Mouse (Mus musculus): ENCODE measurements around the gene Hist1h1d. TPM values are rescaled to one million over a fixed set of nuclear protein-coding genes. Genes with fewer than 3 reads are reported as not detected.
A peak's percentile ranks its signal among the peaks of the same experiment; 100 is the strongest.

Hist1h1d gene
- polyA plus RNA-seq, 1 experiment from 2014 or later = 0.18 TPM

GRCm38 (mm10) chr13:23517603-23518294 is 35.3 kb upstream of the Hist1h1d start:
- Histone ChIP-seq H3K9ac (peak overlapping the region; percentile 41), H3K4me3 (peak overlapping the region; percentile 54)
- WGBS = under 1% methylated on average over 27 of the region's 27 CpGs

GRCm38 (mm10) chr13:23518295-23518603 is 34.8 kb upstream of the Hist1h1d start:
- under 1% methylated on average over 6 of the region's 6 CpGs for WGBS
- no peak for ATAC-seq (replicated peaks; ENCODE audit: insufficient number of reproducible peaks, insufficient read depth, low FRiP score, low read depth)
- Histone ChIP-seq H3K9ac (peak overlapping the region; percentile 32; the same call in 1 of the 2 replicates), H3K27me3 (no peaks in the 10 kb centered on the region), H3K4me2 (peak overlapping the region; percentile 87), H3K9me3 (replicated peaks) (no peaks in the 10 kb centered on the region), H3K36me3 (no peaks in the 10 kb centered on the region), H3K4me1 (replicated peaks) (peaks cover 3% of the 10 kb centered on the region), H3K27ac (peak overlapping the region; percentile 82; the same call in 1 of the 2 replicates), H3K4me3 (peak overlapping the region; percentile 54)

More at GRCm38 (mm10) chr13:23517603-23518294, 35.3 kb upstream of the Hist1h1d start:
- no peaks in the 10 kb centered on the region for H3K9me3 ChIP-seq (replicated peaks)
- peak; percentile 83 for ATAC-seq (replicated peaks; ENCODE audit: insufficient number of reproducible peaks, insufficient read depth, low FRiP score, low read depth)
- H3K36me3 ChIP-seq = no peaks in the 10 kb centered on the region
- H3K4me1 ChIP-seq (replicated peaks) = peaks cover 3% of the 10 kb centered on the region
- H3K4me2 ChIP-seq = peak overlapping the region; percentile 87
- H3K27ac ChIP-seq = peak overlapping the region; percentile 82
- no peaks in the 10 kb centered on the region for H3K27me3 ChIP-seq

- ATAC-seq (replicated peaks; ENCODE audit: insufficient number of reproducible peaks, insufficient read depth, low FRiP score, low read depth) = no peak
- H3K36me3 ChIP-seq = no peaks in the 10 kb centered on the region
- peak overlapping the region; percentile 33 for H3K9ac ChIP-seq
- peak overlapping the region; percentile 74 for H3K27ac ChIP-seq
- peaks cover 3% of the 10 kb centered on the region for H3K4me1 ChIP-seq (replicated peaks)
- H3K4me3 ChIP-seq = peak overlapping the region; percentile 50
- H3K9me3 ChIP-seq (replicated peaks) = no peaks in the 10 kb centered on the region
- peak overlapping the region; percentile 87 for H3K4me2 ChIP-seq
- H3K27me3 ChIP-seq = no peaks in the 10 kb centered on the region
- under 1% methylated on average over 6 of the region's 6 CpGs for WGBS
These were observed 34.2 kb upstream of the Hist1h1d start for GRCm38 (mm10) chr13:23518885-23519284.

GRCm38 (mm10) chr13:23519416-23519815 is 33.6 kb upstream of the Hist1h1d start:
- Histone ChIP-seq H3K36me3 (no peaks in the 10 kb centered on the region), H3K27me3 (no peaks in the 10 kb centered on the region), H3K9me3 (replicated peaks) (no peaks in the 10 kb centered on the region), H3K9ac (peak overlapping the region; percentile 33), H3K4me1 (replicated peaks) (peaks cover 3% of the 10 kb centered on the region), H3K27ac (peak overlapping the region; percentile 74), H3K4me3 (peak overlapping the region; percentile 50), H3K4me2 (peak overlapping the region; percentile 87)
- peak; percentile 45; the same call in 1 of the 2 replicates for ATAC-seq (replicated peaks; ENCODE audit: insufficient number of reproducible peaks, insufficient read depth, low FRiP score, low read depth)
- WGBS = under 1% methylated on average over 10 of the region's 10 CpGs

GRCm38 (mm10) chr13:23521703-23522102 is 31.4 kb upstream of the Hist1h1d start:
- H3K4me1 ChIP-seq (replicated peaks) = peaks cover 8% of the 10 kb centered on the region
- 0 out of 2 replicates have a peak overlapping the region, but pooled peaks have one; percentile 17 for H3K9ac ChIP-seq
- H3K4me3 ChIP-seq = no peak overlapping the region
- H3K27me3 ChIP-seq = no peaks in the 10 kb centered on the region
- H3K4me2 ChIP-seq = peak overlapping the region; percentile 40
- H3K9me3 ChIP-seq (replicated peaks) = no peaks in the 10 kb centered on the region
- ATAC-seq (replicated peaks; ENCODE audit: insufficient number of reproducible peaks, insufficient read depth, low FRiP score, low read depth) = no peak
- H3K27ac ChIP-seq = no peak overlapping the region
- H3K36me3 ChIP-seq = no peaks in the 10 kb centered on the region
- WGBS = 2% methylated on average over 14 of the region's 14 CpGs

GRCm38 (mm10) chr13:23523976-23524375 is 29.1 kb upstream of the Hist1h1d start:
- Histone ChIP-seq H3K9ac (no peak overlapping the region), H3K4me2 (no peak overlapping the region), H3K4me1 (replicated peaks) (peaks cover 20% of the 10 kb centered on the region), H3K27ac (no peak overlapping the region), H3K36me3 (no peaks in the 10 kb centered on the region), H3K9me3 (replicated peaks) (no peaks in the 10 kb centered on the region), H3K27me3 (no peaks in the 10 kb centered on the region), H3K4me3 (no peak overlapping the region)
- ATAC-seq (replicated peaks; ENCODE audit: insufficient number of reproducible peaks, insufficient read depth, low FRiP score, low read depth) = no peak
- 49% methylated on average over 5 of the region's 5 CpGs for WGBS

- H3K27ac ChIP-seq = no peak overlapping the region
- peak overlapping the region; percentile 10; the same call in 1 of the 2 replicates for H3K4me2 ChIP-seq
- WGBS = 10% methylated on average over 5 of the region's 5 CpGs
- no peak for ATAC-seq (replicated peaks; ENCODE audit: insufficient number of reproducible peaks, insufficient read depth, low FRiP score, low read depth)
- H3K4me1 ChIP-seq (replicated peaks) = peaks cover 22% of the 10 kb centered on the region
- no peak overlapping the region for H3K9ac ChIP-seq
- H3K4me3 ChIP-seq = no peak overlapping the region
- H3K27me3 ChIP-seq = no peaks in the 10 kb centered on the region
- H3K9me3 ChIP-seq (replicated peaks) = no peaks in the 10 kb centered on the region
- H3K36me3 ChIP-seq = no peaks in the 10 kb centered on the region
These were observed 28.4 kb upstream of the Hist1h1d start for GRCm38 (mm10) chr13:23524654-23525053.

- H3K36me3 ChIP-seq = no peaks in the 10 kb centered on the region
- ATAC-seq (replicated peaks; ENCODE audit: insufficient number of reproducible peaks, insufficient read depth, low FRiP score, low read depth) = no peak
- peak overlapping the region; percentile 48 for H3K4me3 ChIP-seq
- peak overlapping the region; percentile 36; the same call in 1 of the 2 replicates for H3K9ac ChIP-seq
- H3K27me3 ChIP-seq = no peaks in the 10 kb centered on the region
- H3K4me1 ChIP-seq (replicated peaks) = peaks cover 22% of the 10 kb centered on the region
- H3K27ac ChIP-seq = no peak overlapping the region
- H3K9me3 ChIP-seq (replicated peaks) = no peaks in the 10 kb centered on the region
- WGBS = 3% methylated on average over 10 of the region's 10 CpGs
- peak overlapping the region; percentile 57 for H3K4me2 ChIP-seq
These were observed 27.2 kb upstream of the Hist1h1d start for GRCm38 (mm10) chr13:23525901-23526300.

- Histone ChIP-seq H3K4me3 (peak overlapping the region; percentile 48), H3K27me3 (no peaks in the 10 kb centered on the region), H3K4me1 (replicated peaks) (peaks cover 22% of the 10 kb centered on the region), H3K36me3 (no peaks in the 10 kb centered on the region), H3K9ac (peak overlapping the region; percentile 39), H3K4me2 (peak overlapping the region; percentile 57), H3K9me3 (replicated peaks) (no peaks in the 10 kb centered on the region), H3K27ac (peak overlapping the region; percentile 51)
- under 1% methylated on average over 17 of the region's 17 CpGs for WGBS
- no peak; the same call in 1 of the 2 replicates for ATAC-seq (replicated peaks; ENCODE audit: insufficient number of reproducible peaks, insufficient read depth, low FRiP score, low read depth)
These were observed 26.8 kb upstream of the Hist1h1d start for GRCm38 (mm10) chr13:23526312-23526711.

- H3K9ac ChIP-seq = no peak overlapping the region
- H3K27ac ChIP-seq = peak overlapping the region; percentile 92
- ATAC-seq (replicated peaks; ENCODE audit: insufficient number of reproducible peaks, insufficient read depth, low FRiP score, low read depth) = no peak
- H3K9me3 ChIP-seq (replicated peaks) = no peaks in the 10 kb centered on the region
- 80% methylated on average over 5 of the region's 5 CpGs for WGBS
- H3K36me3 ChIP-seq = no peaks in the 10 kb centered on the region
- H3K4me3 ChIP-seq = no peak overlapping the region
- H3K27me3 ChIP-seq = no peaks in the 10 kb centered on the region
- peaks cover 39% of the 10 kb centered on the region for H3K4me1 ChIP-seq (replicated peaks)
- peak overlapping the region; percentile 79 for H3K4me2 ChIP-seq
These were observed 24.1 kb upstream of the Hist1h1d start for GRCm38 (mm10) chr13:23529005-23529404.

- no peaks in the 10 kb centered on the region for H3K9me3 ChIP-seq (replicated peaks)
- peak overlapping the region; percentile 59 for H3K9ac ChIP-seq
- peak overlapping the region; percentile 92 for H3K27ac ChIP-seq
- no peaks in the 10 kb centered on the region for H3K27me3 ChIP-seq
- no peaks in the 10 kb centered on the region for H3K36me3 ChIP-seq
- H3K4me2 ChIP-seq = peak overlapping the region; percentile 79
- no peak for ATAC-seq (replicated peaks; ENCODE audit: insufficient number of reproducible peaks, insufficient read depth, low FRiP score, low read depth)
- H3K4me3 ChIP-seq = peak overlapping the region; percentile 56
- WGBS = 18% methylated on average over 2 of the region's 2 CpGs
- peaks cover 45% of the 10 kb centered on the region for H3K4me1 ChIP-seq (replicated peaks)
These were observed 23.4 kb upstream of the Hist1h1d start for GRCm38 (mm10) chr13:23529480-23530165.
